Mouse (Mus musculus) liver, adult 2 months (tissue): Measurements from ENCODE around the gene Mtrr. TPM values are rescaled to one million over a fixed set of nuclear protein-coding genes. Genes with fewer than 3 reads are reported as not detected.

Source experiments
- DNase-seq: peaks from one replicate; pipeline ENCODE4 v3.0.0-alpha.2; 2011; ENCODE audit warnings: low read depth, low spot score; ENCODE audit errors: extremely low read depth
- H3K27ac ChIP-seq: fragments of 200-500 bp; replicated peaks from 2 replicates; pipeline ENCODE4 v1.5.1; 2012; ENCODE audit warnings: low read depth, mild to moderate bottlenecking, control low read depth, inconsistent platforms, low read length; ENCODE audit not compliant: insufficient read depth
- H3K27me3 ChIP-seq: fragments of 200-500 bp; 2 replicates; pipeline ENCODE4 v1.6.1; 2012; ENCODE audit warnings: mild to moderate bottlenecking, moderate library complexity, low read length, inconsistent platforms; ENCODE audit not compliant: control insufficient read depth, insufficient read depth
- H3K36me3 ChIP-seq: fragments of 200-500 bp; 2 replicates; pipeline ENCODE4 v1.6.1; 2012; ENCODE audit warnings: low read length, inconsistent platforms; ENCODE audit not compliant: control insufficient read depth, insufficient read depth
- H3K4me1 ChIP-seq: fragments of 200-500 bp; 2 replicates; pipeline ENCODE4 v1.6.1; 2011; ENCODE audit warnings: low read length; ENCODE audit not compliant: control insufficient read depth, insufficient read depth
- H3K4me3 ChIP-seq: fragments of 200-500 bp; 2 replicates; pipeline ENCODE4 v1.5.1; 2011; ENCODE audit warnings: low read depth, mild to moderate bottlenecking, control low read depth, low read length, moderate library complexity; ENCODE audit not compliant: insufficient read depth
- H3K79me2 ChIP-seq: fragments of 200-500 bp; 2 replicates; pipeline ENCODE4 v1.6.1; 2012; ENCODE audit warnings: inconsistent platforms, mild to moderate bottlenecking, low read length, moderate library complexity; ENCODE audit not compliant: control insufficient read depth, insufficient read depth
- H3K9ac ChIP-seq: fragments of 200-500 bp; 2 replicates; pipeline ENCODE4 v1.6.1; 2012; ENCODE audit warnings: low read depth, mild to moderate bottlenecking, control low read depth, inconsistent platforms, low read length
- CTCF ChIP-seq: fragments of 200-500 bp; IDR thresholded peaks from 2 replicates; pipeline ENCODE4 v1.5.1; 2011; ENCODE audit warnings: low read depth, low read length, control low read depth
- POLR2A ChIP-seq: fragments of 200-500 bp; IDR thresholded peaks from 2 replicates; pipeline ENCODE4 v1.6.1; 2011; ENCODE audit warnings: low read length, control low read depth; ENCODE audit not compliant: insufficient read depth; ENCODE audit errors: extremely low read depth
- WGBS: fragments of 180-500 bp; shearing (Covaris S2); methylation state at CpG from one replicate; pipeline ENCODE4 v1.1.7; 2018; 5-methylcytosine and 5-hydroxymethylcytosine counted together
- polyA plus RNA-seq: library from polyadenylated mRNA; depleted of rRNA; stranded (reverse); fragments of >200 nt; gene quantifications from 2 replicates; pipeline ENCODE4 v1.2.3, GENCODE M21; 2012
- total RNA-seq: library from RNA; depleted of rRNA; stranded (reverse); fragments of >200 nt; gene quantifications from 2 replicates; pipeline ENCODE4 v1.2.3, GENCODE M21; 2014

Mtrr gene
- total and polyA plus RNA-seq, 2 experiments, result 5.1 to 6.8 TPM

GRCm38 (mm10) chr13:68574398-68574797, 7.6 kb downstream of the Mtrr start:
- Histone ChIP-seq H3K9ac (no peak overlapping the region), H3K4me1 (no peaks in the 10 kb centered on the region), H3K27me3 (no peaks in the 10 kb centered on the region), H3K27ac (no peak overlapping the region), H3K36me3 (peaks cover 10% of the 10 kb centered on the region; the same call in 1 of the 2 replicates), H3K79me2 (no peaks in the 10 kb centered on the region), H3K4me3 (no peak overlapping the region)
- TF ChIP-seq CTCF (no peak), POLR2A (no peak)
- DNase-seq, result no peak
- WGBS, result 84% methylated on average over 4 of the region's 4 CpGs

- DNase-seq, result no peak
- H3K9ac ChIP-seq, result no peak overlapping the region
These were observed 8.7 kb downstream of the Mtrr start for GRCm38 (mm10) chr13:68572966-68573913.

GRCm38 (mm10) chr13:68572247-68572646, 9.7 kb downstream of the Mtrr start:
- Histone ChIP-seq H3K79me2 (no peaks in the 10 kb centered on the region), H3K9ac (no peak overlapping the region), H3K27me3 (no peaks in the 10 kb centered on the region), H3K4me1 (no peaks in the 10 kb centered on the region), H3K27ac (no peak overlapping the region), H3K36me3 (peaks cover 22% of the 10 kb centered on the region; the same call in 1 of the 2 replicates), H3K4me3 (no peak overlapping the region)
- WGBS, result 91% methylated on average over 19 of the region's 19 CpGs
- no peak for DNase-seq
- TF ChIP-seq POLR2A, result no peak
- no peak for TF ChIP-seq CTCF

More at GRCm38 (mm10) chr13:68572966-68573913, 8.7 kb downstream of the Mtrr start:
- peaks cover 16% of the 10 kb centered on the region; the same call in 1 of the 2 replicates for H3K36me3 ChIP-seq
- no peaks in the 10 kb centered on the region for H3K27me3 ChIP-seq
- no peaks in the 10 kb centered on the region for H3K79me2 ChIP-seq
- H3K4me3 ChIP-seq, result no peak overlapping the region
- 84% methylated on average over 10 of the region's 10 CpGs for WGBS
- no peak for TF ChIP-seq POLR2A
- no peaks in the 10 kb centered on the region for H3K4me1 ChIP-seq
- H3K27ac ChIP-seq, result no peak overlapping the region

GRCm38 (mm10) chr13:68569589-68570336, 12.2 kb downstream of the Mtrr start:
- 67% methylated on average over 17 of the region's 17 CpGs for WGBS
- H3K27me3 ChIP-seq, result no peaks in the 10 kb centered on the region
- H3K9ac ChIP-seq, result no peak overlapping the region
- DNase-seq, result peak; percentile 52
- no peaks in the 10 kb centered on the region for H3K79me2 ChIP-seq
- H3K4me3 ChIP-seq, result no peak overlapping the region
- peaks cover 23% of the 10 kb centered on the region; the same call in 1 of the 2 replicates for H3K36me3 ChIP-seq
- no peaks in the 10 kb centered on the region for H3K4me1 ChIP-seq
- no peak overlapping the region for H3K27ac ChIP-seq
- peak; percentile 55 for TF ChIP-seq CTCF
- TF ChIP-seq POLR2A, result no peak

- TF ChIP-seq CTCF (no peak), POLR2A (no peak)
- 94% methylated on average over 11 of the region's 11 CpGs for WGBS
- H3K79me2 ChIP-seq, result no peaks in the 10 kb centered on the region
- peaks cover 31% of the 10 kb centered on the region; the same call in 1 of the 2 replicates for H3K36me3 ChIP-seq
- H3K27ac ChIP-seq, result no peak overlapping the region
- no peaks in the 10 kb centered on the region for H3K27me3 ChIP-seq
- DNase-seq, result no peak
- no peaks in the 10 kb centered on the region for H3K4me1 ChIP-seq
- no peak overlapping the region for H3K4me3 ChIP-seq
- H3K9ac ChIP-seq, result no peak overlapping the region
These were observed 13.4 kb downstream of the Mtrr start for GRCm38 (mm10) chr13:68568548-68568947.
